Mouse (Mus musculus) adrenal gland, adult 8-10 months (tissue): Measurements from ENCODE around the gene Mlana. TPM values are rescaled to one million over a fixed set of nuclear protein-coding genes. Genes with fewer than 3 reads are reported as not detected.

ENCODE experiments used
- total RNA-seq, 4 experiments: library from RNA; stranded (reverse); gene quantifications; 2 replicates each; pipeline ENCODE4 v1.2.4; 2022

Mlana gene
- total RNA-seq, 4 experiments from 2014 or later = not detected

Other genes with a start within 250 kb of the Mlana start
- 10 to 100 TPM; 27.0 to 31.7 (median 29.5) TPM for gene Ric1, start 175.5 kb upstream of the Mlana start, total RNA-seq
- gene Ermp1, start 49.4 kb upstream of the Mlana start, total RNA-seq = 10 to 100 TPM; 50.7 to 68.4 (median 58.3) TPM
- gene 9930021J03Rik, start 108.2 kb downstream of the Mlana start, total RNA-seq = 10 to 100 TPM; 14.8 to 20.4 (median 16.8) TPM
- 10 to 100 TPM; 16.4 to 19.7 (median 19.3) TPM for gene Ranbp6, start 115.2 kb downstream of the Mlana start, total RNA-seq
- 10 to 100 TPM; 22.6 to 38.7 (median 25.2) TPM for gene Il33, start 227.3 kb downstream of the Mlana start, total RNA-seq